Mouse (Mus musculus): ENCODE results near the gene Ddr1. TPM values are rescaled to one million over a fixed set of nuclear protein-coding genes. Genes with fewer than 3 reads are reported as not detected.
A peak's percentile ranks its signal among the peaks of the same experiment; 100 is the strongest.

Gene Ddr1
- polyA plus RNA-seq, 1 experiment from 2014 or later = 57.9 TPM

DNA sequence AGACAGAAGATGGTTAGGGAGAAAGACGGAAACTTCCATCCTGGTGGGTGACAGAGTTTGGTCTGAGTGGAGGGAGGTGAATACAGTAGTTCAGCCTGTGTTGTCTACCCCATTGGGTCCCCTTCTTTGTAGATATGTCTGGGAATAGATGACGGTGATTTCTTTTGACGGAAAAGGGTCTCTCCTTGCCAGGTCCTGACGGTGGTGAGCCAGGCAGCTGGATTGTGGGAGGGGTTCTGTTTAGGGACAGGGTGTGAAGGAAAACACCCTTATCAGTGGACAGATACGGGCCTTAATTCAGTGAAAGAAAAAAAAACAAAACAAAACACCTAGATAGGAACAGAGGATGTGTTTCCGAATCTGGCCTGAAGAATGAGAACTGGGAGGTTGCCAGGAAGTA, 65.1 kb downstream of the Ddr1 start:
- Histone ChIP-seq H3K9me3 (no peaks in the 10 kb centered on the region), H3K4me3 (no peak overlapping the region), H3K27ac (no peak overlapping the region), H3K4me2 (replicated peaks) (peak overlapping the region; percentile 50), H3K27me3 (peaks cover 17% of the 10 kb centered on the region), H3K4me1 (peaks cover 10% of the 10 kb centered on the region; the same call in 1 of the 2 replicates), H3K9ac (no peak overlapping the region), H3K36me3 (no peaks in the 10 kb centered on the region)
- WGBS = 77% methylated on average over 6 of the region's 6 CpGs
- no peak for ATAC-seq (ENCODE audit: low FRiP score, low read depth)

DNA sequence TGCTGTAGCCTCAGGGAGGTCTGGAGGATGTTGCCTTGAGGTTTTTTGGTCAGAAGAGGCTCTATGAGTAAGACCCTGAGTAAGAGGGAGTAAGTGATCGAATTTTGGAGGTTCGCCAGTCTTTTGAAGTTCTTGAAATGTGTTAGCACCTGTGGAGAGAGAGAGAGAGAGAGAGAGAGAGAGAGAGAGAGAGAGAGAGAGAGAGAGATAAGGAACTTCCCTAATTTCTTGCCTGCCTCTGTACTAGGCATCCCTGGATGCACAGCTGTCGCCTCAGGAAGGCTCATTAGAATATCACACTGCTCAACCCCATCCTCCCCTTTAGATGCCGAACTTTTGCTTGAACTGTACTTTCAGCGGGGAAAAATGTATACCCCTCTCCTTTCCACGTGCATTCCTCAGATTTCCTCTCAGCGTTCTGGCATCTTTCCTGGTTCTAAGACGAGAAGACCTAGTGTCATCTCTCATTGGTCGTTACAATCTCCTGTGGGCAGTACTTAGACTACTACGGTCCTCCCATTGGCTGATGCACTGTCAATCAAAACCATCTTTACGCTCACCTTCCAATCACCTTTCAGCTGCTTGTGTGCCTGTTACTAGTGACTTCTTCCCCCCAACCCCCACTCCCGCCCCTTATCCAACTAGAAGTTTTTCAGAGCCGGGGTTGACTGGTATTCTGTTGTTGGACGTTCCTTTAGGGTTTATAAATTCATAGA, 65.8 kb downstream of the Ddr1 start:
- 23% methylated on average over 14 of the region's 14 CpGs for WGBS
- Histone ChIP-seq H3K36me3 (no peaks in the 10 kb centered on the region), H3K27ac (peak overlapping the region; percentile 33; the same call in 1 of the 2 replicates), H3K4me1 (peaks cover 10% of the 10 kb centered on the region; the same call in 1 of the 2 replicates), H3K9ac (no peak overlapping the region), H3K9me3 (no peaks in the 10 kb centered on the region), H3K4me3 (no peak overlapping the region), H3K4me2 (replicated peaks) (peak overlapping the region; percentile 50), H3K27me3 (peaks cover 12% of the 10 kb centered on the region)
- ATAC-seq (ENCODE audit: low FRiP score, low read depth) = peak; percentile 90

DNA sequence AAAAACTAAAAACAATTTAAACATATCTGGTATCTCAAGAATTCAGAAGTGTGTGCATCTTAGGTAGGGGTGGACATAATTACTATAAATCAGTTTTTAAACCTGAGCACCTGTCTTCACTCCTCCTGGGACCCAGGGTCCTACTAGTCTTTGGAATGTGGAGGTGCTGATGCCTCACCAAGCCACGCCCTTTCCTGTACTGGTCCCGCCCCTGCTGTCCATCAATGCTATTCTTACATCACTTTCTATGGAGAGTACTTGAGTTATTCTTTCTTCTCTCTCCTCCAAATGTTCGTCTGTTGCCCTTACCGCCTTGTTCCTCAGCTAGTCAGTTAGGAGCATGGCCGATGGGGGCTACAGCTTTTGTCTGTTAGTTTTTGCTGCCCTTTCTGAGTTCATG, 68.1 kb downstream of the Ddr1 start:
- H3K4me2 ChIP-seq (replicated peaks) = peak overlapping the region; percentile 69
- peaks cover 7% of the 10 kb centered on the region; the same call in 1 of the 2 replicates for H3K27me3 ChIP-seq
- H3K4me3 ChIP-seq = peak overlapping the region; percentile 44; the same call in 1 of the 2 replicates

DNA sequence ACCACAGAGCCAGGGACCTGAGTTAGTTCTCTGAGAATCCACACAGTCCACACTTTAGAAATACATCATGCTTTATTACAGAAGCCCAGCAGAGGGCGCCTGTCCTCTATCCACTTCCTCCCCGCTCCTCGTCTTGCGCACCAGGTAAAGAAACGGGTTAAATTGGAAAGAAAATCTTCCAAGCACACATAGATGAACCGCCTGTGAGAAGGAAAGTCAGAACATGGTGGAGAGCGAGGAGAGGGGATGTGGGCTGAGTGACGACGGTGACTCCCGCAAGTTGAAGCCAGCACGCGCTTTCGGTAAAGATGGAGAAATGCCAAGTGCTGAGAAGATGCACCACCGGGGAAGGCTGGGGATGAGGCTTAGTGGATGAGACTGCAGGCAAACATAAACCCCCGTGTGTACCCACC, 68.7 kb downstream of the Ddr1 start:
- H3K27me3 ChIP-seq = peaks cover 7% of the 10 kb centered on the region; the same call in 1 of the 2 replicates
- ATAC-seq (ENCODE audit: low FRiP score, low read depth) = peak; percentile 34; the same call in 1 of the 2 replicates
- H3K27ac ChIP-seq = no peak overlapping the region
- peaks cover 10% of the 10 kb centered on the region; the same call in 1 of the 2 replicates for H3K4me1 ChIP-seq
- peak overlapping the region; percentile 69 for H3K4me2 ChIP-seq (replicated peaks)
- H3K36me3 ChIP-seq = no peaks in the 10 kb centered on the region
- peak overlapping the region; percentile 44 for H3K4me3 ChIP-seq
- 0 out of 2 replicates have a peak overlapping the region, but pooled peaks have one; percentile 50 for H3K9ac ChIP-seq
- 1% methylated on average over 15 of the region's 15 CpGs for WGBS
- no peaks in the 10 kb centered on the region for H3K9me3 ChIP-seq

More for the DNA sequence above, 68.1 kb downstream of the Ddr1 start:
- H3K27ac ChIP-seq = no peak overlapping the region
- no peak for ATAC-seq (ENCODE audit: low FRiP score, low read depth)
- peaks cover 10% of the 10 kb centered on the region; the same call in 1 of the 2 replicates for H3K4me1 ChIP-seq
- H3K9me3 ChIP-seq = no peaks in the 10 kb centered on the region
- H3K36me3 ChIP-seq = no peaks in the 10 kb centered on the region
- H3K9ac ChIP-seq = no peak overlapping the region
- 45% methylated on average over 5 of the region's 5 CpGs for WGBS

DNA sequence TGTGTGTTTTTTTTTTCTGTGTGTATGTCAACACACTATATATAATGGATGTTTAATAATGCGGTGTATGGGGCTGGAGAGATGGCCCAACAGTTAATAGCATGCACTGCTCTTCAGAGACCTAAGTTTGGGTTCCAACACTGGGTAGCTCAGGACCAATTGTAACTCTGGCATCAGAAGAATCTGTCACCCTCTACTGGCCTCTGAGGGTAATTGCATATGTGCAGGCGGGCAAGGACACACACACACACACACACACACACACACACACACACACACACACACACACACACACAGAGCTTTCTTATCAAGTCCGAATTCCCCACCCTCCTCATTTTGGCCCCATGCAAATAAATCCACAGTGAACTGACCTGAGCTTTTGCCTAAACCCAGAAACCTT, 69.2 kb downstream of the Ddr1 start:
- Histone ChIP-seq H3K4me1 (peaks cover 10% of the 10 kb centered on the region; the same call in 1 of the 2 replicates), H3K27me3 (peaks cover 7% of the 10 kb centered on the region; the same call in 1 of the 2 replicates), H3K4me3 (no peak overlapping the region), H3K27ac (no peak overlapping the region), H3K9ac (no peak overlapping the region), H3K4me2 (replicated peaks) (no peak overlapping the region), H3K36me3 (no peaks in the 10 kb centered on the region), H3K9me3 (no peaks in the 10 kb centered on the region)
- no peak for ATAC-seq (ENCODE audit: low FRiP score, low read depth)
- WGBS = 96% methylated on average over 2 of the region's 3 CpGs

DNA sequence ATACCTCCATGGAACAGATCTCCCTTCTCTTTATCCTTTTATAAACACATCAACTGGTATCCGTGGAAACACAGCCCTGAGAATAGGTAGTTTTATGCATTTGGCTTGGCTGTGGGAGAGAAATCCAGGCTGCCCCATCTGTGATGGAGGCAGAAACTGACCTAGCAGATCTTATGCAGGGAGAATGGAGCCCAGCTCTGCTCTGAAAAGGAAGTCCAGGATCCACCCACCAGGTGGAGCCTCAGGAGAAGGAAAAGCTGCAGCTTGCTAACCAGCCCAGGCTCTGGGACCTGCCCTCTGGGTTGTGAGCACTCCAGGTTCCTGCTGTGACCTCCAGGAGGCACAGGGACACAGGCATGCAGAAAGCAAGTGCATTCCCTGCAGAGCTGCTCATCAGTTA, 70.4 kb downstream of the Ddr1 start:
- Histone ChIP-seq H3K36me3 (no peaks in the 10 kb centered on the region), H3K9me3 (no peaks in the 10 kb centered on the region), H3K4me3 (no peak overlapping the region), H3K4me2 (replicated peaks) (no peak overlapping the region), H3K27me3 (peaks cover 7% of the 10 kb centered on the region; the same call in 1 of the 2 replicates), H3K9ac (no peak overlapping the region), H3K4me1 (peaks cover 10% of the 10 kb centered on the region; the same call in 1 of the 2 replicates), H3K27ac (no peak overlapping the region)
- WGBS = 21% methylated on average over 1 of the region's 1 CpGs
- no peak for ATAC-seq (ENCODE audit: low FRiP score, low read depth)

Other genes starting within 250 kb of the Ddr1 start
- gene H2-Q10, start 234.5 kb downstream of the Ddr1 start, polyA plus RNA-seq (2015; fragmentation: Nextera tagmentation; extraction: Ambion mirVana) = 0.32 and 1.1 TPM in 2 replicates
- gene Pou5f1, start 198.6 kb downstream of the Ddr1 start, polyA plus RNA-seq (2015; fragmentation: Nextera tagmentation; extraction: Ambion mirVana) = 0.23 TPM in 1 of 2 replicates, not detected in the other
- 68.6 and 70.6 TPM in 2 replicates for gene Tcf19, start 187.8 kb downstream of the Ddr1 start, polyA plus RNA-seq (2015; fragmentation: Nextera tagmentation; extraction: Ambion mirVana)
- 20.9 and 22.1 TPM in 2 replicates for gene Cchcr1, start 187.5 kb downstream of the Ddr1 start, polyA plus RNA-seq (2015; fragmentation: Nextera tagmentation; extraction: Ambion mirVana)
- gene Psors1c2, start 171.4 kb downstream of the Ddr1 start, polyA plus RNA-seq (2015; fragmentation: Nextera tagmentation; extraction: Ambion mirVana) = 1.9 TPM in 2 replicates
- gene Cdsn, start 152.5 kb downstream of the Ddr1 start, polyA plus RNA-seq (2015; fragmentation: Nextera tagmentation; extraction: Ambion mirVana) = 0.06 and 0.11 TPM in 2 replicates
- gene 2300002M23Rik, start 137.2 kb downstream of the Ddr1 start, polyA plus RNA-seq (2015; fragmentation: Nextera tagmentation; extraction: Ambion mirVana) = 0.38 TPM in 1 of 2 replicates, not detected in the other
- gene Sfta2, start 103.1 kb downstream of the Ddr1 start, polyA plus RNA-seq (2015; fragmentation: Nextera tagmentation; extraction: Ambion mirVana) = not detected in 2 replicates
- gene Gm9573, start 78.0 kb downstream of the Ddr1 start, polyA plus RNA-seq (2015; fragmentation: Nextera tagmentation; extraction: Ambion mirVana) = not detected in 2 replicates
- gene Mucl3, start 60.9 kb downstream of the Ddr1 start, polyA plus RNA-seq (2015; fragmentation: Nextera tagmentation; extraction: Ambion mirVana) = 0.11 and 0.24 TPM in 2 replicates
- gene Vars2, start 37.0 kb downstream of the Ddr1 start, polyA plus RNA-seq (2015; fragmentation: Nextera tagmentation; extraction: Ambion mirVana) = 17.8 and 21.0 TPM in 2 replicates
- 45.3 and 48.0 TPM in 2 replicates for gene Gtf2h4, start 30.9 kb downstream of the Ddr1 start, polyA plus RNA-seq (2015; fragmentation: Nextera tagmentation; extraction: Ambion mirVana)
- 13.7 and 14.7 TPM in 2 replicates for gene Ier3, start 117.1 kb upstream of the Ddr1 start, polyA plus RNA-seq (2015; fragmentation: Nextera tagmentation; extraction: Ambion mirVana)
- gene Flot1, start 118.6 kb upstream of the Ddr1 start, polyA plus RNA-seq (2015; fragmentation: Nextera tagmentation; extraction: Ambion mirVana) = 50.2 and 57.5 TPM in 2 replicates
- gene Tubb5, start 133.7 kb upstream of the Ddr1 start, polyA plus RNA-seq (2015; fragmentation: Nextera tagmentation; extraction: Ambion mirVana) = 1,168 and 1,170 TPM in 2 replicates
- 13.5 and 15.5 TPM in 2 replicates for gene Mdc1, start 136.9 kb upstream of the Ddr1 start, polyA plus RNA-seq (2015; fragmentation: Nextera tagmentation; extraction: Ambion mirVana)
- gene Nrm, start 156.7 kb upstream of the Ddr1 start, polyA plus RNA-seq (2015; fragmentation: Nextera tagmentation; extraction: Ambion mirVana) = 54.9 and 55.1 TPM in 2 replicates
- 22.4 and 27.6 TPM in 2 replicates for gene Ppp1r18, start 161.0 kb upstream of the Ddr1 start, polyA plus RNA-seq (2015; fragmentation: Nextera tagmentation; extraction: Ambion mirVana)
- 41.8 and 42.5 TPM in 2 replicates for gene Dhx16, start 175.2 kb upstream of the Ddr1 start, polyA plus RNA-seq (2015; fragmentation: Nextera tagmentation; extraction: Ambion mirVana)
- gene 2310061I04Rik, start 192.8 kb upstream of the Ddr1 start, polyA plus RNA-seq (2015; fragmentation: Nextera tagmentation; extraction: Ambion mirVana) = 21.9 and 25.0 TPM in 2 replicates
- gene Atat1, start 205.5 kb upstream of the Ddr1 start, polyA plus RNA-seq (2015; fragmentation: Nextera tagmentation; extraction: Ambion mirVana) = 128 and 139 TPM in 2 replicates
- 67.1 and 67.5 TPM in 2 replicates for gene Mrps18b, start 211.8 kb upstream of the Ddr1 start, polyA plus RNA-seq (2015; fragmentation: Nextera tagmentation; extraction: Ambion mirVana)
- gene Ppp1r10, start 211.8 kb upstream of the Ddr1 start, polyA plus RNA-seq (2015; fragmentation: Nextera tagmentation; extraction: Ambion mirVana) = 42.4 and 43.7 TPM in 2 replicates